Mouse (Mus musculus): Measurements from ENCODE around the gene Il2ra. TPM values are rescaled to one million over a fixed set of nuclear protein-coding genes. Genes with fewer than 3 reads are reported as not detected.

Gene Il2ra
- polyA plus RNA-seq, 1 experiment from 2014 or later: not detected

GRCm38 (mm10) chr2:11713021-11713420 lies 70.4 kb downstream of the Il2ra start:
- H3K27ac ChIP-seq: no peak overlapping the region
- H3K4me2 ChIP-seq (replicated peaks): no peak overlapping the region
- 75% methylated on average over 3 of the region's 3 CpGs for WGBS
- H3K4me3 ChIP-seq: no peak overlapping the region
- no peaks in the 10 kb centered on the region for H3K36me3 ChIP-seq
- peaks cover 7% of the 10 kb centered on the region for H3K27me3 ChIP-seq
- no peaks in the 10 kb centered on the region for H3K4me1 ChIP-seq
- H3K9me3 ChIP-seq (replicated peaks): no peaks in the 10 kb centered on the region
- ATAC-seq (ENCODE audit: low FRiP score): no peak
- no peak overlapping the region for H3K9ac ChIP-seq

- H3K4me2 ChIP-seq (replicated peaks): no peak overlapping the region
- no peaks in the 10 kb centered on the region for H3K27me3 ChIP-seq
- no peak for ATAC-seq (ENCODE audit: low FRiP score)
- no peaks in the 10 kb centered on the region for H3K4me1 ChIP-seq
- H3K36me3 ChIP-seq: no peaks in the 10 kb centered on the region
- no peak overlapping the region for H3K27ac ChIP-seq
- H3K9ac ChIP-seq: no peak overlapping the region
- H3K4me3 ChIP-seq: no peak overlapping the region
- no peaks in the 10 kb centered on the region for H3K9me3 ChIP-seq (replicated peaks)
- WGBS: 89% methylated on average over 4 of the region's 4 CpGs
These were observed 71.9 kb downstream of the Il2ra start for GRCm38 (mm10) chr2:11714535-11714934.

DNA sequence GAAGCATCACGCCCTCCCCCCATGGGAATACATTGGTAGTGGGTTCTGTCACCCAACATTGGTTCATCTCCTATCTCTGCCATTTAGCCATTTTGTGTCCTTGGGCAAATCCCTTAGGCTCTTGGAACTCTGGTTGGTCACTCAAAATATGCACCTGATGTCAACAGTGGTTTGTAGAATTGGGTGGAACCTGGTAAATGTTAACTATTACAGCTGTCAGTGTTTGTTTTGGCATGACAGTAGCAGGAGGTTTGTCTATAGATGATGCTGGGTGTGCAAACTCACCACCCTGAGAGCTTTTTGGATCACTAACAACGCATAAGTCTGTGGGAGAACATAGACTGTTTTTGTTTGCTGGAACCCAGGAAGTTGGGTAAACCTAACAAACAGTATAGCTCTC lies 76.0 kb downstream of the Il2ra start:
- no peak for ATAC-seq (ENCODE audit: low FRiP score)

DNA sequence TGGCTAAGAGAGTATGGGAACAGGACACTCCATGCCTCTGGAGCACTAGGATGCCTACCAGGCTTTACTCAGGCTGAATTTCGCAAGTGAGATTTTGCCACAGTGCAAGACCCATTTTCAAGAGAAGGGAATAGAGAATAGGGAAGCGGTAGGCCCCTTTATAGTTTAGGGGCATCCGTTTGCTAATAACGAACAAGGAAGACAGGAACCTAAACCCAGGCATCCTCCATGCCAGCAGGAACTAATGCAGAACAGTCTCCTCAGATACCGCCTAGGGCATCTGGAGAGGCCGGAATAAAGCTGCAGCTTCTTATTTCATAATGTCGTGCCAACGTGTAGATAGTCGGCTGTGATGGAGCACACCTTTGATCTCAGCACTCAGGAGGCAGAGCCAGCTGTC lies 80.0 kb downstream of the Il2ra start:
- Histone ChIP-seq H3K27ac (no peak overlapping the region), H3K27me3 (no peaks in the 10 kb centered on the region), H3K4me1 (no peaks in the 10 kb centered on the region), H3K9me3 (replicated peaks) (no peaks in the 10 kb centered on the region), H3K9ac (no peak overlapping the region), H3K36me3 (no peaks in the 10 kb centered on the region), H3K4me2 (replicated peaks) (no peak overlapping the region), H3K4me3 (no peak overlapping the region)
- 81% methylated on average over 9 of the region's 9 CpGs for WGBS
- no peak for ATAC-seq (ENCODE audit: low FRiP score)

More for the DNA sequence above, 76.0 kb downstream of the Il2ra start:
- H3K4me2 ChIP-seq (replicated peaks): no peak overlapping the region
- 90% methylated on average over 2 of the region's 2 CpGs for WGBS
- no peak overlapping the region for H3K27ac ChIP-seq
- no peaks in the 10 kb centered on the region for H3K9me3 ChIP-seq (replicated peaks)
- no peaks in the 10 kb centered on the region for H3K27me3 ChIP-seq
- H3K4me1 ChIP-seq: no peaks in the 10 kb centered on the region
- no peak overlapping the region for H3K9ac ChIP-seq
- no peak overlapping the region for H3K4me3 ChIP-seq
- H3K36me3 ChIP-seq: no peaks in the 10 kb centered on the region

GRCm38 (mm10) chr2:11727574-11727973 lies 85.0 kb downstream of the Il2ra start:
- Histone ChIP-seq H3K9ac (no peak overlapping the region), H3K4me1 (no peaks in the 10 kb centered on the region), H3K4me3 (no peak overlapping the region), H3K36me3 (no peaks in the 10 kb centered on the region), H3K27me3 (no peaks in the 10 kb centered on the region), H3K27ac (no peak overlapping the region), H3K9me3 (replicated peaks) (no peaks in the 10 kb centered on the region), H3K4me2 (replicated peaks) (no peak overlapping the region)
- 96% methylated on average over 5 of the region's 5 CpGs for WGBS
- no peak for ATAC-seq (ENCODE audit: low FRiP score)

DNA sequence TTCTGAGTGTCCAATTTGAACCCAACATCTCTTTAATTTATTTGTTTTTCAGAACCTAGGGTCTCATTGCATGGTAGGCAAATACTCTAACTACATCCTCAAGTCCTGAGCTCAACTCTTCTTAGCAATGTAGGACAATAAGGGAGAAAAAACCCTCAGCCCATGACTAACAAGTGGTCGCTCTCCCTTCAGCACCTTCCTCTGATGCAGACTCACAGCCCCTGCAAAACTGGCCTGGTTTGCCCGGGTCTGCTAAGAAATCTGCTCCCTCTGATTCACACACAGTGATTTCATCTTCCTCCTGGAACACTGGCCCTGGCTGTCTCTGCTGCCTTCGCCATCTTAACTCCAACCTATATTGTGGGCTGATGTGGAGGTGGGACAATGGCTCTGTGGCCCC lies 86.5 kb downstream of the Il2ra start:
- Histone ChIP-seq H3K27ac (no peak overlapping the region), H3K4me2 (replicated peaks) (no peak overlapping the region), H3K9me3 (replicated peaks) (no peaks in the 10 kb centered on the region), H3K27me3 (no peaks in the 10 kb centered on the region), H3K36me3 (no peaks in the 10 kb centered on the region), H3K4me3 (no peak overlapping the region), H3K9ac (no peak overlapping the region), H3K4me1 (no peaks in the 10 kb centered on the region; the same call in 1 of the 2 replicates)
- WGBS: 71% methylated on average over 3 of the region's 3 CpGs
- ATAC-seq (ENCODE audit: low FRiP score): no peak

GRCm38 (mm10) chr2:11732978-11733377 lies 90.4 kb downstream of the Il2ra start:
- WGBS: 63% methylated on average over 5 of the region's 5 CpGs
- H3K27ac ChIP-seq: no peak overlapping the region

DNA sequence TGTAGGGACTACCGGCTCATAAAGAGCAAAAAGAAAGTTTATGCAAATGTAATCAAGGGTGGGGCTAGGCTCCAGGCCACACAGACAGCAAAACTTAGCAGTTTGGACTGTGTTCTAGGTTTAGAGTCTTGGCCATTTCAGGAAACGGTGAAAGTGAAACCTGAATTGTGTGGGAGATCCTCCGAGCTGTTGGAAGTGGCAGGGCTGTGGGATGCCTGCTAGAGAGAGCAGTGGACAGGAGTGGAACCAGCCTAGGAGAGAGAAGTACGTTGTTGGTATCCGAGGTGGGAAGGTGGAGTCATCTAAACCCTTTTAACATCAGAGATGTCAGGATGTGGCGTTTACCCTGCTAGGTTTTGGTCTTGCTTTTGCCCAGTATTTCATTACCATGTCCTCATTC lies 93.2 kb downstream of the Il2ra start:
- H3K4me3 ChIP-seq: no peak overlapping the region
- H3K4me2 ChIP-seq (replicated peaks): no peak overlapping the region
- H3K9me3 ChIP-seq (replicated peaks): no peaks in the 10 kb centered on the region
- WGBS: 88% methylated on average over 6 of the region's 6 CpGs
- no peaks in the 10 kb centered on the region for H3K27me3 ChIP-seq
- H3K9ac ChIP-seq: no peak overlapping the region
- H3K4me1 ChIP-seq: no peaks in the 10 kb centered on the region; the same call in 1 of the 2 replicates
- H3K36me3 ChIP-seq: peaks cover 27% of the 10 kb centered on the region
- ATAC-seq (ENCODE audit: low FRiP score): no peak
- no peak overlapping the region for H3K27ac ChIP-seq

More at GRCm38 (mm10) chr2:11732978-11733377, 90.4 kb downstream of the Il2ra start:
- no peak overlapping the region for H3K4me2 ChIP-seq (replicated peaks)
- H3K9ac ChIP-seq: no peak overlapping the region
- H3K27me3 ChIP-seq: no peaks in the 10 kb centered on the region
- no peak for ATAC-seq (ENCODE audit: low FRiP score)
- no peaks in the 10 kb centered on the region for H3K9me3 ChIP-seq (replicated peaks)
- H3K4me3 ChIP-seq: no peak overlapping the region
- no peaks in the 10 kb centered on the region; the same call in 1 of the 2 replicates for H3K4me1 ChIP-seq
- H3K36me3 ChIP-seq: 0 out of 2 replicates have a peak, but pooled peaks cover 6% of the 10 kb centered on the region

DNA sequence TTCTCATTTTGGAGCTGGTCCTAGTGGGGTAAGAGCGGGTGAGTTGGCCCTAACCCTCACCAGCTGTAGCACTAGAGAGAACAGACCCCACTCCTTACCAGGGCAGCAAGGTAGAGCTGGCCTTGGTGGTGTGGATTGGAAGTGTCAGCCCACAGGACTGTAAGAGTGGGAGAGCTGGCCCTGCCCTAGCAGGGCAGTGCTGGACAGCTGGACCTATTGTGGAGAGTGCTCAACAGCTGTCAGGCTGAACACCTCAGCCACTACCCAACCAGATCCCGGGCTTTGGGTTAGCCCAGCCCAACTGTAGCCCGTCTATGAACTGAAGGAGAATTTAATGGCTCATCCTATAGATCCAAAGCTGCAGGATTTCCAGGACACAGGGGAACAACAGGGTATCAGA lies 96.2 kb downstream of the Il2ra start:
- no peak overlapping the region for H3K9ac ChIP-seq
- H3K4me2 ChIP-seq (replicated peaks): no peak overlapping the region
- no peaks in the 10 kb centered on the region for H3K4me1 ChIP-seq
- ATAC-seq (ENCODE audit: low FRiP score): peak; percentile 46; the same call in 1 of the 2 replicates
- no peak overlapping the region for H3K4me3 ChIP-seq
- no peaks in the 10 kb centered on the region for H3K27me3 ChIP-seq
- peaks cover 56% of the 10 kb centered on the region for H3K36me3 ChIP-seq
- no peak overlapping the region for H3K27ac ChIP-seq
- no peaks in the 10 kb centered on the region for H3K9me3 ChIP-seq (replicated peaks)
- 91% methylated on average over 3 of the region's 3 CpGs for WGBS

DNA sequence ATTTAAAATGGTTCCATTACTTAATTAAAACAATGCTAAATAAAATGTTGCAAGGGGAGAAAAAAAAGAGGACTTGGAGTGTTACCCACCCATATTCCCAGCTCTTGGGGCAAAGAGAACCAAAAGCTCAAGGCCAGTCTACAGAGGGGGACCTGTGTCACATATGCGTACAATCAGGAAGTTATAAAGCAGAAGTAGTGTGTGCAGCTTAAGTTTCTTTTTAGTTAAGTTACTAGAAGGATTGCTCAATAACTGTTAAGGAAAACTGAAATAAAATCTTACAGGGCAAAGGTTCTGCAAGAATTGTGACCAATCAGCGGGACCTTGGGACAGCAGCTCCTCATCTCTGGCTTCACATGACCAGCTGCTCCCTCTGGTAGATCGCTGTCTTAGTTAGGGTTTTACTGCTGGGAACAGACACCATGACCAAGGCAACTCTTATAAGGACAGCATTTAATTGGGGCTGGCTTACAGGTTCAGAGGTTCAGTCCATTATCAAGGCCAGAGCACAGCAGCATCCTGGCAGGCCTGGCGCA lies 97.0 kb downstream of the Il2ra start:
- Histone ChIP-seq H3K9me3 (replicated peaks) (no peaks in the 10 kb centered on the region), H3K4me3 (no peak overlapping the region), H3K4me1 (no peaks in the 10 kb centered on the region), H3K27ac (no peak overlapping the region), H3K4me2 (replicated peaks) (no peak overlapping the region), H3K36me3 (peaks cover 64% of the 10 kb centered on the region), H3K27me3 (no peaks in the 10 kb centered on the region), H3K9ac (no peak overlapping the region)
- ATAC-seq (ENCODE audit: low FRiP score): no peak
- 94% methylated on average over 4 of the region's 4 CpGs for WGBS

Other genes with a start within 250 kb of the Il2ra start
- gene Pfkfb3, start 88.7 kb upstream of the Il2ra start, polyA plus RNA-seq (2016; fragmentation: Nextera tagmentation; extraction: Ambion mirVana): 19.5 and 20.4 TPM in 2 replicates
- 162 and 166 TPM in 2 replicates for gene Rbm17, start 38.7 kb upstream of the Il2ra start, polyA plus RNA-seq (2016; fragmentation: Nextera tagmentation; extraction: Ambion mirVana)
- not detected in 2 replicates for gene Gm17490, start 16.5 kb upstream of the Il2ra start, polyA plus RNA-seq (2016; fragmentation: Nextera tagmentation; extraction: Ambion mirVana)
- gene Il15ra, start 62.5 kb downstream of the Il2ra start, polyA plus RNA-seq (2016; fragmentation: Nextera tagmentation; extraction: Ambion mirVana): 0.68 and 0.74 TPM in 2 replicates
- gene Fbh1, start 134.8 kb downstream of the Il2ra start, polyA plus RNA-seq (2016; fragmentation: Nextera tagmentation; extraction: Ambion mirVana): 163 and 166 TPM in 2 replicates
- 60.6 and 62.8 TPM in 2 replicates for gene Ankrd16, start 135.1 kb downstream of the Il2ra start, polyA plus RNA-seq (2016; fragmentation: Nextera tagmentation; extraction: Ambion mirVana)